Mouse (Mus musculus): Measurements from ENCODE around the gene Tmem88. TPM values are rescaled to one million over a fixed set of nuclear protein-coding genes. Genes with fewer than 3 reads are reported as not detected.

The Tmem88 gene
- polyA plus RNA-seq, 1 experiment from 2014 or later = 9.5 TPM

Other genes starting within 250 kb of the Tmem88 start
- not detected in 2 replicates for gene Alox12b, start 241.2 kb downstream of the Tmem88 start, polyA plus RNA-seq (2015; fragmentation: Nextera tagmentation; extraction: Ambion mirVana)
- gene Alox8, start 200.4 kb downstream of the Tmem88 start, polyA plus RNA-seq (2015; fragmentation: Nextera tagmentation; extraction: Ambion mirVana) = 0.20 TPM in 1 of 2 replicates, not detected in the other
- gene Gucy2e, start 161.2 kb downstream of the Tmem88 start, polyA plus RNA-seq (2015; fragmentation: Nextera tagmentation; extraction: Ambion mirVana) = not detected in 2 replicates
- gene Cntrob, start 74.5 kb downstream of the Tmem88 start, polyA plus RNA-seq (2015; fragmentation: Nextera tagmentation; extraction: Ambion mirVana) = 9.8 and 10.1 TPM in 2 replicates
- 90.7 and 94.6 TPM in 2 replicates for gene Trappc1, start 74.3 kb downstream of the Tmem88 start, polyA plus RNA-seq (2015; fragmentation: Nextera tagmentation; extraction: Ambion mirVana)
- 0.07 and 0.19 TPM in 2 replicates for gene Kcnab3, start 72.0 kb downstream of the Tmem88 start, polyA plus RNA-seq (2015; fragmentation: Nextera tagmentation; extraction: Ambion mirVana)
- gene Rnf227, start 57.8 kb downstream of the Tmem88 start, polyA plus RNA-seq (2015; fragmentation: Nextera tagmentation; extraction: Ambion mirVana) = 0.92 and 1.1 TPM in 2 replicates
- gene Chd3, start 28.8 kb downstream of the Tmem88 start, polyA plus RNA-seq (2015; fragmentation: Nextera tagmentation; extraction: Ambion mirVana) = 2.6 and 4.4 TPM in 2 replicates
- gene Naa38, start 2.7 kb downstream of the Tmem88 start, polyA plus RNA-seq (2015; fragmentation: Nextera tagmentation; extraction: Ambion mirVana) = 102 and 105 TPM in 2 replicates
- gene Cyb5d1, start 2.6 kb downstream of the Tmem88 start, polyA plus RNA-seq (2015; fragmentation: Nextera tagmentation; extraction: Ambion mirVana) = 10.3 and 13.0 TPM in 2 replicates
- 4.8 and 5.1 TPM in 2 replicates for gene Kdm6b, start 15.4 kb upstream of the Tmem88 start, polyA plus RNA-seq (2015; fragmentation: Nextera tagmentation; extraction: Ambion mirVana)
- gene Dnah2, start 150.9 kb upstream of the Tmem88 start, polyA plus RNA-seq (2015; fragmentation: Nextera tagmentation; extraction: Ambion mirVana) = 0.06 and 0.12 TPM in 2 replicates
- 0.75 and 0.85 TPM in 2 replicates for gene Efnb3, start 162.0 kb upstream of the Tmem88 start, polyA plus RNA-seq (2015; fragmentation: Nextera tagmentation; extraction: Ambion mirVana)
- 23.1 and 23.7 TPM in 2 replicates for gene Wrap53, start 182.0 kb upstream of the Tmem88 start, polyA plus RNA-seq (2015; fragmentation: Nextera tagmentation; extraction: Ambion mirVana)
- gene Trp53, start 182.1 kb upstream of the Tmem88 start, polyA plus RNA-seq (2015; fragmentation: Nextera tagmentation; extraction: Ambion mirVana) = 83.0 and 90.4 TPM in 2 replicates
- 21.7 and 30.8 TPM in 2 replicates for gene Atp1b2, start 207.7 kb upstream of the Tmem88 start, polyA plus RNA-seq (2015; fragmentation: Nextera tagmentation; extraction: Ambion mirVana)
- gene Shbg, start 219.7 kb upstream of the Tmem88 start, polyA plus RNA-seq (2015; fragmentation: Nextera tagmentation; extraction: Ambion mirVana) = 33.4 and 34.8 TPM in 2 replicates
- 11.6 and 12.3 TPM in 2 replicates for gene Sat2, start 223.8 kb upstream of the Tmem88 start, polyA plus RNA-seq (2015; fragmentation: Nextera tagmentation; extraction: Ambion mirVana)
- 7.9 and 8.2 TPM in 2 replicates for gene Fxr2, start 234.8 kb upstream of the Tmem88 start, polyA plus RNA-seq (2015; fragmentation: Nextera tagmentation; extraction: Ambion mirVana)

Measured in liver, embryonic 13.5 days (tissue).